Mouse (Mus musculus): ENCODE measurements around the gene Pias3. TPM values are rescaled to one million over a fixed set of nuclear protein-coding genes. Genes with fewer than 3 reads are reported as not detected.

Pias3 gene
- polyA plus RNA-seq, 1 experiment, result 13.0 TPM

DNA sequence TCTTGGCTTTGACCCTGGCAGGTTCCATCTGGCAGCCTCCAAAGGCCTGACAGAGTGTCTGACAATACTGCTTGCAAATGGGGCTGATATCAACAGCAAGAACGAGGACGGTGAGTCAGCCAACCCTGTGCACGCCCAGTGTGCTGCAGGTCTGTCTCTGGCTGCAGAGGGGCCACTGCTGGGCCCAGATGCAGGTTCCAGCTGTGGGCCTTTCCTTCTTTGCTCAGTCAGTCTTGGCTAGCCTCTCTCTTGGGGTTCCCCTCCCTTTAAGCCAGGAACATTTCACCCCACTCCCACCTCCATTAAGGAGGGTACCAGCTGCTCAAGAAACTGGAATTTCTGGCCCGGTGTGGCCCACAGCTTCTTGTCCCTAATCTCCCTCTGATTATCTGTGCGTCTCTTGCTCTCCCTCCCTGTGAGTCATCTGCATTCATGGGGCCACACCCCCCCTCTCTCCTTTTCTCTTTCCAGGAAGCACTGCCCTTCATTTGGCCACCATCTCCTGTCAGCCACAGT lies 17.0 kb upstream of the Pias3 start:
- no peak for TF ChIP-seq GATA1 (IDR thresholded peaks at IDR 0.05; ENCODE audit: low read length)

DNA sequence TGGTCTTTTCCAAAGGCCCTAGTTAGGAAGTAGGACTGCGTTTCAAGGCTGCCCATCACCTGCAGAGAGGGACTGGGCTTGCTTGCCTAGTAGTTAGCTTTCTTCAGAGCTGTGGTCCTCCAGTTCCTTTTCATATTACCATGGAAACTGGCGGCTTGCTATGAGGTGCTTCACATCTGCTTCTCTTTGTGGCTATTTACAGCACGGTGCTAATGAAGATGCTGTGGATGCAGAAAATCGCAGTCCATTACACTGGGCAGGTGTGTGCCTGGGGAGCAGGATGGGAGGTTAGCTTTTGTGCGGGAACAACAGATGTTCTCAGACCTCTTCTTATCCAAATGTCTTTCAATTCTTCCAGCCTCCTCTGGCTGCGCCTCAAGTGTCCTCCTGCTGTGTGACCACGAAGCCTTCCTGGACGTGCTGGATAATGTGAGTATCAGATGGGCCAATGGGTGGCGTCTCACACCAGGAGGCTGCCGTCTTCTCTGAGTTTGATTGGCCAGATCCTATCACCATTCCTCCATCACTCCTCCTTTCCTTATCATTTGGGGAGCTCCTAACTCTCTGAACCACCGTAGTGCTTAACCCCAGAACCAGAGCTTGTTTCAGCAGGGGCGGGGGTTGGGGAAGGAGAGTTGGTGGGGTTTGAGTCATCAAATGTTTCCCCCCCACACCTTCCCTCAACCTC lies 15.8 kb upstream of the Pias3 start:
- TF ChIP-seq GATA1 (IDR thresholded peaks at IDR 0.05; ENCODE audit: low read length), result no peak

DNA sequence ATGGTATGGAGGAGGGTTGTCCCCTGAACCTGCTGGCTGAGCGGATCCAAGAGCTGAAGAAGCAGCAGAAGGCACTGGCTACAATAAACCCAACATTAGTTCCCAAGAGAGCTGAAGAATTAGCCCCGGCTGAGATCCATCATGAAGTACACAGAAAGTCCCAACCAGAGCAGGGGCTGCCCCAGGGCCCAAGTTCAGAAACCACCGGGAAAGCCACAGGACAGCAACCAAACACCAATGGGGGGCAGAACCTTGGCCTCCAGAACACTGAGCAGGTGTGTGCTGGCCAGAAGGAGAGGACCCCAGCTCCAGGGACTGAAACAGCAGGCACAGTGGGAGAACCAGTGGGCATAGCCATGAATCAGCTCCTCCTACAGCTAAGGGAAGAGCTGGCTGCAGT lies 12.7 kb upstream of the Pias3 start:
- TF ChIP-seq GATA1 (IDR thresholded peaks at IDR 0.05; ENCODE audit: low read length), result no peak

DNA sequence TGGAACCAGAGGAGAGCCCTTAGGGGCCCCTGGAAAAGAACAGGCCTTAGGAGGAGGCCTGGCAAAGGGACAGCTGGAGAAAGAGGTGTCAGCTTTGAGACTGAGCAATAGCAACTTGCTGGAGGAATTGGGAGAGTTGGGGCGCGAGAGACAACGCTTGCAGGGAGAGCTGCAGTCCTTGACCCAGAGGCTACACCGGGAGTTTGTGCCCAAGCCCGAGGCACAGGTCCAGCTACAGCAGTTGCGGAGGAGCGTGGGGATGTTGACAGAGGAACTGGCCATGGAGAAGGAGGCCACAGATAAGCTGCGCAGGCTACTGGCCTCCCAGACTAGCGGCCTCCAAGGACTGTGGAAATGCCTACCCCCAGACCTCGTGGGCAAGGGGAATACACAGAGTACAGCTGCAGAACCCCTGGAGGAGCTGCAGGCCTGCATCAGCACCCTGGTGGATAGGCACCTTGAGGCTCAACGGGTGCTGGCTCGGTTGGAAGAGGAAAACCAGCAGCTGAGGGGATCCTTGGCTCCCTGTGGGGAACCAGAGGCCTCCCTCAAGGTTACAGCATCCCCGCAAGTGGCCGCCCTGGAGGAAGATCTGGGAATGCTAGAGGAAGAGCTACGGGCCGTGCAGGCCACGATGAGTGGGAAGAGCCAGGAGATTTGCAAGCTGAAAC lies 11.9 kb upstream of the Pias3 start:
- TF ChIP-seq GATA1 (IDR thresholded peaks at IDR 0.05; ENCODE audit: low read length), result no peak

DNA sequence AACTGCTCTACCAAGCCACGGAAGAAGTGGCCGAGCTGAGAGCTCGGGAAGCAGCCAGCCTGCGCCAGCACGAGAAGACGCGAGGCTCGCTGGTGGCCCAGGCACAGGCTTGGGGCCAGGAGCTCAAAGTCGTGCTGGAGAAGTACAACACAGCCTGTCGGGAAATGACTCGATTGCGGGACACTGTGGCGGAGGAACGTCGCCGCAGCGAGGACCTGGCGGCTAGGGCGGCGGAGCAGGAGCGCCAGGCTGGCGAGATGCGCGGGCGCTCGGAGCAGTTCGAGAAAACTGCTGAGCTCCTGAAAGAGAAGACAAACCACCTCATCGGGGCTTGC lies 11.4 kb upstream of the Pias3 start:
- no peak for TF ChIP-seq GATA1 (IDR thresholded peaks at IDR 0.05; ENCODE audit: low read length)

DNA sequence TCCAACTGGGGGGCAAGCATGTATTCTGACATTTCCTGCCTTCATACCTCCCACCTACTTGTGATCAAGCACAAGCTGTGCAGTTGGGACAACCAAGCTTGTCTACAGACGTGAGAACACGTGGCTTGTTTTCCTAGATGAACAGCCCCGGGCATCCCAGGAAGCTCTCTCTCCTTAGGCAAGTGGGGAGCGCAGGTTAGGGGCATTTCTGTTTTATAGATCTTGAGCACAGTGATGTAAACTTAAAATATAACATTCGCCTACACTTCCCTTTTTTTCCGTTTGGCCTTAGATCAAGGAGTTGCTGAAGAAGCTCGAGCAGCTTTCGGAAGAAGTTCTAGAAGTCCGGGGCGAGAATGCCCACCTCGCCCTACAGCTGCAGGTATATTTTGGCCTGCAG lies 7.3 kb upstream of the Pias3 start:
- TF ChIP-seq GATA1 (IDR thresholded peaks at IDR 0.05; ENCODE audit: low read length), result no peak

DNA sequence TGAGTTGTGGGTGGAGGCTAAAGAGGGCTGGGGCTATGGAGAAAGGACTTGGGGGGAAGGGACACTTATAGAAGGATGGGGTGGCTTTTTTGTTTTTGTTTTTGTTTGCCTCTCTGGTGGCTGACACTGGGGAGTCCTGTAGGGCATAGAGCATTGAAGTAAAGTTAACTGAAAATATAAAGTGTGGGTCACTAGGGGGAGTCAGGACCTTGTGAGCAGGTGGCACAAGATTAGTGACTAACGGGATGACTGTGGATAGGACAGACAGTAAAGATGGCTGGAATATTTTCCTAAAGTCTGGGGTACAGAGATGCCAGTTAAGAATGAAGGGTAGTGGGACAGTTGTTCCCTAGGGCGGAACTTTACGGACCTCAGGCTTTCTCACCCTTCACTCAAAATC lies 5.9 kb upstream of the Pias3 start:
- TF ChIP-seq GATA1 (IDR thresholded peaks at IDR 0.05; ENCODE audit: low read length), result no peak

GRCm38 (mm10) chr3:96692506-96692905 lies 3.7 kb upstream of the Pias3 start:
- TF ChIP-seq GATA1 (IDR thresholded peaks at IDR 0.05; ENCODE audit: low read length), result no peak

- no peak for TF ChIP-seq GATA1 (IDR thresholded peaks at IDR 0.05; ENCODE audit: low read length)
These were observed 2.6 kb upstream of the Pias3 start for GRCm38 (mm10) chr3:96693579-96693978.

DNA sequence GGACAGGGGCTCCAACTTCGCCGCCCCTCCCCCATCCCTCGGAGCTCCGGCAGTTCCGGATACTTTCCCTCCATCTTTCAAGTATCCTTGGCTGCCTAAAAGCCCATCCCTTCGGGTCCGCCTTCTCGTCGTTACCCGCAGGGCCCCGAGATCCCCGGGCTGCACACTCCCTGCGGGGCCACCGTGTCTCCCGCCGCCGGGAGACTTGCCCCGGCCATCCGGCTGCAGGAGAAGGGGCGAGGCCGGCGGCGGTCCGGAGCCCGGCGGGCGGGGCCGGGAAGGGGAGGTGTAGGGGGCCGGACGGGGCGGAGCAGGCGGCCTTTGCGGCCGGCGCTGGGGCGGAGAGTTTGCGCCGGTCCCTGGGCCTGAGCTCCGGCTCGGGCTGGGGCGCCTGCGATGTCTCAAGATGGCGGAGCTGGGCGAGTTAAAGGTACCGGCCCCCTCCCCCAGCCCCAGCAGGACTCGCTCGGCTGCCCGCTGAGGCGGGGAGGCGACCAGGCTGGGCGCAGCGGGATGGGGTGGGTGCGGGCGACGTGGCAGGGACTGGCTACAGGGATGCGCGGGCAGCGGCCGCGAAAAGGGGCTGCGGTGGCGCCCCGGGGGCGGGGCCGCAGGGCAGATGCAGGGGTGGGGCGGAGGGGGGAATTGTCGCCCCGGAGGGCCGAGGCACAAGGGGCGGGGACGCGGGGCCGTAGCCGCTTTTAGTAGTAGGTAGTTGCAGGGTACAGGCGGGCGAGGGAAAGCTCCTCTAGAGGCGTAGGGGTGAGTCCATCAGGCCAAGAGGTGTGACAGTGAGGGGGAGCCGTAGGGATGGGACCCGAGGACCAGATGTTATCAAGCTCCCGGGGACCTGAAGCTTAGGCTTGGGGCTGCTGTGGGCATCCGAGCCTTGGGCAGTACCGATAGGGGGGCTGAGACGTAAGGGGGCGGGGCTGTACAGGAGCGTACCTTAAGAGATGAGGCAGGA lies 865 bp downstream of the Pias3 start:
- TF ChIP-seq GATA1 (IDR thresholded peaks at IDR 0.05; ENCODE audit: low read length), result no peak

- TF ChIP-seq GATA1 (IDR thresholded peaks at IDR 0.05; ENCODE audit: low read length), result no peak
These were observed 3.0 kb downstream of the Pias3 start for GRCm38 (mm10) chr3:96698993-96699690.

- no peak for TF ChIP-seq GATA1 (IDR thresholded peaks at IDR 0.05; ENCODE audit: low read length)
These were observed 4.2 kb downstream of the Pias3 start for GRCm38 (mm10) chr3:96700376-96700775.

DNA sequence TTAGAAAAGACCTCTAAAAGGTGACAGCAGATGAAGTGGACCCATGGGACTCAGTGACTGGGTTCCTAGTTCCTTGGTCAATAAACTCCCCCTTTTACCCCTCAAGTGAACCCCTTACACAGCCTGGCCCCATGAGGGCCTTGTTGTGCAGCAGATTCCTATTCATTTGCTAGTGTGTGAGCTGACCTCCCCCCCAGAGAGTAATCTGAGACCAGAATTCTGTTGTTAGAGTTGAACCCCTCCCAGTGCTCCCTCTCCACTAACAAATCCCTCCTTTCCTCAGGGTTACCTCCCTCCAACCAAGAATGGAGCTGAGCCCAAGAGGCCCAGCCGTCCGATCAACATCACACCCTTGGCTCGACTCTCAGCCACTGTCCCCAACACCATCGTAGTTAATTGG lies 4.8 kb downstream of the Pias3 start:
- no peak for TF ChIP-seq GATA1 (IDR thresholded peaks at IDR 0.05; ENCODE audit: low read length)

- no peak for TF ChIP-seq GATA1 (IDR thresholded peaks at IDR 0.05; ENCODE audit: low read length)
These were observed 8.6 kb downstream of the Pias3 start for GRCm38 (mm10) chr3:96704778-96705177.

DNA sequence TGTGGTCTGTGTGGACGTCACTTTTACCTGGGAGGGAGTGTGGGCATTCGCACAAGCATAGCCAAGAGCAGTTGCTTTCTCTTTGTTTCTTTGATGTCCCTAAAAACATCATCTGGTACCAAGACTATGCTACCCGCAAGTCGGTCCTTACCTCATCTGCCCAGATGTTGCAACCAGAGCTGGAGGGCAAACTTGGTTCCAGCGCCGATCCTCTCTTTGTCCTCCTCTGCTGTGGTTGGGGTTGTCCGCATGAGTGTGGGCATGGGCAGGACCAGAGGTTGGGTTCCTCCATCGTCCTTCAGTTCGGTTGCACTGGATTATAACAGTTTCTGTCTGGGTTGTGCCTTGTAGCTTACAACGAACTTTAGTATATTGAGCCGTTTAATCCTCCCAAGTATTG lies 10.0 kb downstream of the Pias3 start:
- TF ChIP-seq GATA1 (IDR thresholded peaks at IDR 0.05; ENCODE audit: low read length), result no peak

All from G1E-ER4 (cell line).